Mouse (Mus musculus): ENCODE measurements around the gene Gtpbp10.

The Gtpbp10 gene

GRCm38 (mm10) chr5:5559079-5559740 lies at the start of gene Gtpbp10:
Gene Gtpbp10 (minus strand): TSS chr5:5559538.
- peak; percentile 96 for DNase-seq

GRCm38 (mm10) chr5:5587686-5588085 lies 28.3 kb upstream of the Gtpbp10 start:
- DNase-seq: no peak

GRCm38 (mm10) chr5:5573749-5574317 lies 14.5 kb upstream of the Gtpbp10 start, which contains the start of gene Gm8773:
Gene Gm8773 (plus strand): TSS chr5:5573799.
- DNase-seq: peak; percentile 59

GRCm38 (mm10) chr5:5562435-5562834 lies 3.1 kb upstream of the Gtpbp10 start:
- no peak for DNase-seq

GRCm38 (mm10) chr5:5561041-5561706 lies 1.8 kb upstream of the Gtpbp10 start:
- no peak for DNase-seq

- no peak for DNase-seq
These were observed 460 bp upstream of the Gtpbp10 start for GRCm38 (mm10) chr5:5559798-5560197.

GRCm38 (mm10) chr5:5551110-5551509 lies 8.2 kb downstream of the Gtpbp10 start:
- DNase-seq: no peak

- DNase-seq: peak; percentile 3
These were observed 19.0 kb downstream of the Gtpbp10 start for GRCm38 (mm10) chr5:5540385-5540784.

- no peak for DNase-seq
These were observed 19.6 kb downstream of the Gtpbp10 start for GRCm38 (mm10) chr5:5539771-5540170.

- no peak for DNase-seq
These were observed 23.2 kb downstream of the Gtpbp10 start for GRCm38 (mm10) chr5:5536131-5536530.

- DNase-seq: no peak
These were observed 25.5 kb downstream of the Gtpbp10 start for GRCm38 (mm10) chr5:5533656-5534420.

- DNase-seq: no peak
These were observed 43.9 kb downstream of the Gtpbp10 start for GRCm38 (mm10) chr5:5515411-5515810.

GRCm38 (mm10) chr5:5514196-5515076 lies 44.9 kb downstream of the Gtpbp10 start, which contains the start of gene Cldn12:
Gene Cldn12 (minus strand): TSS chr5:5514958.
- peak; percentile 98 for DNase-seq

- DNase-seq: no peak
These were observed 47.9 kb downstream of the Gtpbp10 start for GRCm38 (mm10) chr5:5511401-5511800.

GRCm38 (mm10) chr5:5510989-5511388 lies 48.3 kb downstream of the Gtpbp10 start:
- no peak for DNase-seq

- DNase-seq: peak; percentile 81
These were observed 48.9 kb downstream of the Gtpbp10 start for GRCm38 (mm10) chr5:5510304-5510887.

- no peak for DNase-seq
These were observed 51.1 kb downstream of the Gtpbp10 start for GRCm38 (mm10) chr5:5508231-5508630.

- peak; percentile 83 for DNase-seq
These were observed 51.6 kb downstream of the Gtpbp10 start for GRCm38 (mm10) chr5:5507701-5508225.

GRCm38 (mm10) chr5:5504456-5504855 lies 54.9 kb downstream of the Gtpbp10 start:
- DNase-seq: no peak

- no peak for DNase-seq
These were observed 56.0 kb downstream of the Gtpbp10 start for GRCm38 (mm10) chr5:5503381-5503780.

GRCm38 (mm10) chr5:5501583-5501982 lies 57.8 kb downstream of the Gtpbp10 start:
- DNase-seq: no peak

GRCm38 (mm10) chr5:5496393-5496792 lies 62.9 kb downstream of the Gtpbp10 start:
- peak; percentile 23 for DNase-seq

Measured in retina, postnatal 1 day (tissue).